Mouse (Mus musculus): ENCODE measurements around the gene Nsun2.
A peak's percentile ranks its signal among the peaks of the same experiment; 100 is the strongest.

The Nsun2 gene

GRCm38 (mm10) chr13:69638108-69638626 lies 104.6 kb downstream of the Nsun2 start:
- DNase-seq, result no peak

DNA sequence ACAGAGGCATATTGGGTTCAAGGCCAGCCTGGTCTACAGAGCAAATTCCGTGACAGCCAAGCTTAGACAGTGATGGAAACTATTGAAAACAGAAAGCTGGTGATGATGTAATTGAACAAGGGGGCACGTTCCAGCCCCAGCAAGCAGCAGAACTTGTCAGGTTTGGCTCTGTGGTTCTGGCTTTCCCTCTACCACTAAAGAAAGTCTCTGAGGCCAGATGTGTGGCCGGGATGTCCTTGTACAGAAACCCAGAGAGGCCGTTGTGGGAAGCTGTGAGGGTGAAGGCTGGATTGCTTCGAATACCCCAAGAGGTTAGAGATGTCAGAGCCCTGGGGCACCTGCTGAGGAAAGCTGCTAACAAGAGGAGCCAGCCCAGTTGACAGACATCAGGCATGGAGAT lies 105.7 kb downstream of the Nsun2 start:
- no peak for DNase-seq

DNA sequence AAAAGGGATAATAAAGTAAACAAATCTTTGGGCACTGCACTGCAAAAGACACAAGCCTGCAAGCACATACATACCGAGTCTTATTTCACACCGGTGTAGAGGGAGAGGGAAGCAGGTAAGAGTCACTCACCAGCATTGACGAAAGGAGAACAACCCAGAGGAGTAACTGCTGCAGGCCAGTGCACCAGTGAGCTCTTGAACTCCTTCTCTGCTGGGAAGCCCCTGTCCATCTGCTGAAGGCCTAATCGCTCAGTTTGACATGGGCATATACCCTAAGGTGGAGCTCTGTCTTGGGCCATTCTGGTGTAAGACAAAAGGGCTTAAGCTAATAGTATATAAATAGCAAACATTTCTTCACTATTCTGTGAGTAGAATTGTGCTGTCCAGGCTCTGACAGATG lies 106.6 kb downstream of the Nsun2 start:
- DNase-seq, result no peak

- no peak for DNase-seq
Measured at GRCm38 (mm10) chr13:69640541-69640940, 107.0 kb downstream of the Nsun2 start.

GRCm38 (mm10) chr13:69641017-69641416 lies 107.5 kb downstream of the Nsun2 start:
- no peak for DNase-seq

GRCm38 (mm10) chr13:69642656-69643216 lies 109.2 kb downstream of the Nsun2 start:
- DNase-seq, result no peak

DNA sequence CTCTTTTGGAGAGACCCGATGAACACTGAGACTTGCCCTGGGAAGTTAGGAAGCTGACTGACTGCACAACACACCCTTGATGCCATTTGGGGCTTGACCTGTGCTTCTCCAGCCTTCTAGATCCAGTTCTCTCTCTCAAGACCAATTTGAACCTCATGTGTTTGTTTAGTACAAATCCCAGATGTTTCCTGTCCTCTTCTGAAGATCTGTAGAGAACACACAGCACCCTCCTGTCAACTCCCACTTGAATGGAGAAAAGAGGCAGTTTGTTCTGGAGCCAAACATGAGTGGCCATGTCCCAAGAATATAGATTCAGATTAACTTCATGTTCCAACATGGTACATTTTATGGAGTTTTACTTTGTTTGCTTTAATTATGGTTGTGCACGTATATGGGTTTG lies 110.4 kb downstream of the Nsun2 start:
- DNase-seq, result no peak

GRCm38 (mm10) chr13:69644427-69645166 lies 111.1 kb downstream of the Nsun2 start:
- no peak for DNase-seq

GRCm38 (mm10) chr13:69645694-69646423 lies 112.3 kb downstream of the Nsun2 start:
- peak in 1 of 2 experiments; percentile 7 for DNase-seq

GRCm38 (mm10) chr13:69646481-69646880 lies 112.9 kb downstream of the Nsun2 start:
- DNase-seq, result no peak

- no peak for DNase-seq
Measured at GRCm38 (mm10) chr13:69654508-69654907, 121.0 kb downstream of the Nsun2 start.

- DNase-seq, result no peak
Measured at GRCm38 (mm10) chr13:69672121-69672520, 138.6 kb downstream of the Nsun2 start.

GRCm38 (mm10) chr13:69672565-69672964 lies 139.0 kb downstream of the Nsun2 start:
- no peak for DNase-seq

- DNase-seq, result no peak
Measured at GRCm38 (mm10) chr13:69673197-69673920, 139.8 kb downstream of the Nsun2 start.

- no peak for DNase-seq
Measured at GRCm38 (mm10) chr13:69673921-69674618, 140.5 kb downstream of the Nsun2 start.

All from cerebellum, postnatal 14 days (tissue).